Mouse (Mus musculus) ES-Bruce4 (cell line): ENCODE measurements around the gene Ifnb1. TPM values are rescaled to one million over a fixed set of nuclear protein-coding genes. Genes with fewer than 3 reads are reported as not detected.

Source experiments
- H3K27ac ChIP-seq: 2 replicates; pipeline ENCODE4 v1.5.1; 2012; ENCODE audit warnings: low read length, inconsistent platforms; ENCODE audit not compliant: insufficient read depth
- H3K27me3 ChIP-seq: 2 replicates; pipeline ENCODE4 v1.6.1; 2012; ENCODE audit warnings: mild to moderate bottlenecking, low read length, inconsistent platforms; ENCODE audit not compliant: control insufficient read depth, poor library complexity, insufficient read depth, severe bottlenecking
- H3K36me3 ChIP-seq: 2 replicates; pipeline ENCODE4 v1.6.1; 2012; ENCODE audit warnings: inconsistent platforms, mild to moderate bottlenecking, low read length, moderate library complexity; ENCODE audit not compliant: control insufficient read depth, poor library complexity, insufficient read depth, severe bottlenecking
- H3K4me1 ChIP-seq: one replicate; pipeline ENCODE4 v1.8.1; 2011; ENCODE audit warnings: low read length; ENCODE audit not compliant: control insufficient read depth, insufficient read depth
- H3K4me3 ChIP-seq: 2 replicates; pipeline ENCODE4 v1.5.1; 2011; ENCODE audit warnings: low read depth, mild to moderate bottlenecking, low read length
- H3K9ac ChIP-seq: 2 replicates; pipeline ENCODE4 v1.6.1; 2012; ENCODE audit warnings: low read depth, mild to moderate bottlenecking, inconsistent platforms; ENCODE audit not compliant: poor library complexity, severe bottlenecking
- H3K9me3 ChIP-seq: replicated peaks from 2 replicates; pipeline ENCODE4 v1.6.1; 2012; ENCODE audit warnings: mild to moderate bottlenecking, low read length, inconsistent platforms; ENCODE audit not compliant: control insufficient read depth, poor library complexity, insufficient read depth, severe bottlenecking
- CTCF ChIP-seq: IDR thresholded peaks from one replicate; pipeline ENCODE4 v1.8.1; 2011; ENCODE audit warnings: low read depth, low read length
- EP300 ChIP-seq: IDR thresholded peaks from 2 replicates; pipeline ENCODE4 v1.6.1; 2011; ENCODE audit warnings: low read depth, low read length; ENCODE audit not compliant: insufficient read depth
- POLR2A ChIP-seq: IDR thresholded peaks from one replicate; pipeline ENCODE4 v1.8.1; 2011; ENCODE audit warnings: low read length; ENCODE audit not compliant: insufficient read depth
- polyA plus RNA-seq: library from polyadenylated mRNA; stranded (reverse); fragments of >200 nt; gene quantifications from 2 replicates; pipeline ENCODE4 v1.2.4, GENCODE M21; 2011; ENCODE audit warnings: low read depth; ENCODE audit not compliant: missing spikeins, insufficient read depth, insufficient read length

Gene Ifnb1
- polyA plus RNA-seq, 1 experiment, result not detected

GRCm38 (mm10) chr4:88476511-88477210 is 45.9 kb downstream of the Ifnb1 start:
- Histone ChIP-seq H3K27me3 (no peaks in the 10 kb centered on the region), H3K4me1 (no peaks in the 10 kb centered on the region), H3K36me3 (no peaks in the 10 kb centered on the region), H3K9ac (no peak overlapping the region), H3K27ac (no peak overlapping the region), H3K9me3 (no peaks in the 10 kb centered on the region), H3K4me3 (no peak overlapping the region)
- no peak for TF ChIP-seq EP300
- no peak for TF ChIP-seq CTCF
- TF ChIP-seq POLR2A, result no peak

GRCm38 (mm10) chr4:88476084-88476483 is 46.5 kb downstream of the Ifnb1 start:
- Histone ChIP-seq H3K27ac (no peak overlapping the region), H3K36me3 (no peaks in the 10 kb centered on the region), H3K27me3 (no peaks in the 10 kb centered on the region), H3K4me1 (no peaks in the 10 kb centered on the region), H3K9me3 (no peaks in the 10 kb centered on the region), H3K4me3 (no peak overlapping the region), H3K9ac (no peak overlapping the region)
- TF ChIP-seq POLR2A (no peak), CTCF (no peak), EP300 (no peak)

Other genes starting within 250 kb of the Ifnb1 start
- gene Hacd4, start 83.8 kb downstream of the Ifnb1 start, polyA plus RNA-seq, result 2.3 and 3.0 TPM in 2 replicates
- gene Ifna15, start 35.5 kb upstream of the Ifnb1 start, polyA plus RNA-seq, result not detected in 2 replicates
- gene Ifna14, start 49.0 kb upstream of the Ifnb1 start, polyA plus RNA-seq, result not detected in 2 replicates
- not detected in 2 replicates for gene Ifna9, start 69.6 kb upstream of the Ifnb1 start, polyA plus RNA-seq
- not detected in 2 replicates for gene Ifna12, start 80.6 kb upstream of the Ifnb1 start, polyA plus RNA-seq
- not detected in 2 replicates for gene C87499, start 111.6 kb upstream of the Ifnb1 start, polyA plus RNA-seq
- gene Ifna13, start 121.7 kb upstream of the Ifnb1 start, polyA plus RNA-seq, result not detected in 2 replicates
- not detected in 2 replicates for gene Ifna16, start 154.2 kb upstream of the Ifnb1 start, polyA plus RNA-seq
- not detected in 2 replicates for gene Ifna2, start 161.1 kb upstream of the Ifnb1 start, polyA plus RNA-seq
- not detected in 2 replicates for gene Ifnab, start 168.6 kb upstream of the Ifnb1 start, polyA plus RNA-seq
- not detected in 2 replicates for gene Gm26566, start 199.0 kb upstream of the Ifnb1 start, polyA plus RNA-seq
- gene Klhl9, start 199.7 kb upstream of the Ifnb1 start, polyA plus RNA-seq, result 79.5 and 83.1 TPM in 2 replicates
- gene Gm13271, start 232.1 kb upstream of the Ifnb1 start, polyA plus RNA-seq, result not detected in 2 replicates
- not detected in 2 replicates for gene Gm13283, start 237.3 kb upstream of the Ifnb1 start, polyA plus RNA-seq